Mouse (Mus musculus) small intestine, adult 2 months (tissue): ENCODE measurements around the gene Slc18a2.

Experiments
- CTCF ChIP-seq: fragments of 200-500 bp; IDR thresholded peaks from 2 replicates; pipeline ENCODE4 v1.5.1; 2012; ENCODE audit warnings: low read depth, mild to moderate bottlenecking, control low read depth, inconsistent platforms, low read length, moderate library complexity, mixed read lengths; ENCODE audit not compliant: insufficient replicate concordance, insufficient read length; ENCODE audit errors: extremely low read depth
- POLR2A ChIP-seq: fragments of 200-500 bp; IDR thresholded peaks from 2 replicates; pipeline ENCODE4 v1.6.1; 2012; ENCODE audit warnings: low read depth, mild to moderate bottlenecking, control low read depth, inconsistent platforms, low read length, moderate library complexity

- no peak for TF ChIP-seq POLR2A
- no peak for TF ChIP-seq CTCF
Measured at GRCm38 (mm10) chr19:59259633-59260032, 1.1 kb upstream of the Slc18a2 start.
